Mouse (Mus musculus) colon, adult 2 months (tissue): ENCODE measurements around the gene Gm5105. TPM values are rescaled to one million over a fixed set of nuclear protein-coding genes. Genes with fewer than 3 reads are reported as not detected.

ENCODE experiments used
- polyA plus RNA-seq: library from polyadenylated mRNA; depleted of rRNA; stranded (reverse); fragments of >200 nt; gene quantifications from 2 replicates; pipeline ENCODE4 v1.2.3, GENCODE M21; 2012; rRNA removed

Gene Gm5105
- polyA plus RNA-seq = not detected in 2 replicates

GRCm38 (mm10) chr3:138067288-138067687, at the start of gene Gm5105:
Gene Gm5105, minus strand, starts transcription at chr3:138067388.

GRCm38 (mm10) chr3:138064732-138065645, 2.2 kb downstream of the Gm5105 start, which contains the start of gene 1110002E22Rik:
Gene 1110002E22Rik, plus strand, starts transcription at chr3:138065052.

Other genes with a start within 250 kb of the Gm5105 start
- 640 and 657 TPM in 2 replicates for gene H2afz, start 202.9 kb downstream of the Gm5105 start, polyA plus RNA-seq
- 2.6 and 2.9 TPM in 2 replicates for gene Dnajb14, start 199.7 kb downstream of the Gm5105 start, polyA plus RNA-seq
- gene Lamtor3, start 148.9 kb downstream of the Gm5105 start, polyA plus RNA-seq = 14.9 and 18.9 TPM in 2 replicates
- gene Dapp1, start 85.8 kb downstream of the Gm5105 start, polyA plus RNA-seq = 2.5 and 3.2 TPM in 2 replicates
- 0.03 TPM in 2 replicates for gene 1110002E22Rik, start 2.3 kb downstream of the Gm5105 start, polyA plus RNA-seq
- gene Trmt10a, start 76.1 kb upstream of the Gm5105 start, polyA plus RNA-seq = 0.56 TPM in 2 replicates
- 0.40 and 0.42 TPM in 2 replicates for gene Mttp, start 77.6 kb upstream of the Gm5105 start, polyA plus RNA-seq
- gene 4930579F01Rik, start 126.4 kb upstream of the Gm5105 start, polyA plus RNA-seq = not detected in 2 replicates
- gene Adh7, start 150.4 kb upstream of the Gm5105 start, polyA plus RNA-seq = 0.08 and 0.12 TPM in 2 replicates
- 532 and 604 TPM in 2 replicates for gene Adh1, start 193.6 kb upstream of the Gm5105 start, polyA plus RNA-seq
- gene Adh6a, start 245.9 kb upstream of the Gm5105 start, polyA plus RNA-seq = 0.08 TPM in 1 of 2 replicates, not detected in the other